Mouse (Mus musculus): ENCODE measurements around the gene Hsp90b1.
A peak's percentile ranks its signal among the peaks of the same experiment; 100 is the strongest.
"Not testable (repeated sequence)": the region's sequence is repeated elsewhere in the genome, so short reads cannot be mapped to it uniquely, and the experiment has no call there.

Hsp90b1 gene

GRCm38 (mm10) chr10:86705318-86705921 lies at the start of gene Hsp90b1, which contains the start of gene Ttc41:
Hsp90b1 (minus strand) TSS chr10:86705509.
Ttc41 (plus strand) TSS chr10:86705811.
- DNase-seq = peak; percentile 99

GRCm38 (mm10) chr10:86744306-86744705 lies 39.0 kb upstream of the Hsp90b1 start:
- no peak for DNase-seq

- DNase-seq = no peak
These were observed 37.6 kb upstream of the Hsp90b1 start for GRCm38 (mm10) chr10:86742918-86743317.

GRCm38 (mm10) chr10:86735036-86735435 lies 29.7 kb upstream of the Hsp90b1 start:
- no peak for DNase-seq

GRCm38 (mm10) chr10:86731500-86731863 lies 26.2 kb upstream of the Hsp90b1 start:
- DNase-seq = no peak

- DNase-seq = peak; percentile 75
These were observed 25.7 kb upstream of the Hsp90b1 start for GRCm38 (mm10) chr10:86730823-86731499.

- no peak for DNase-seq
These were observed 22.9 kb upstream of the Hsp90b1 start for GRCm38 (mm10) chr10:86728176-86728575.

GRCm38 (mm10) chr10:86727548-86727980 lies 22.3 kb upstream of the Hsp90b1 start:
- DNase-seq = no peak

- no peak for DNase-seq
These were observed 6.8 kb upstream of the Hsp90b1 start for GRCm38 (mm10) chr10:86712156-86712555.

- DNase-seq = no peak
These were observed 1.8 kb upstream of the Hsp90b1 start for GRCm38 (mm10) chr10:86707134-86707533.

- no peak for DNase-seq
These were observed 828 bp upstream of the Hsp90b1 start for GRCm38 (mm10) chr10:86705922-86706752.

- DNase-seq = no peak
These were observed 619 bp downstream of the Hsp90b1 start for GRCm38 (mm10) chr10:86704589-86705191.

GRCm38 (mm10) chr10:86704141-86704540 lies 1.2 kb downstream of the Hsp90b1 start:
- no peak for DNase-seq

GRCm38 (mm10) chr10:86703375-86703774 lies 1.9 kb downstream of the Hsp90b1 start:
- no peak for DNase-seq

- DNase-seq = no peak
These were observed 2.9 kb downstream of the Hsp90b1 start for GRCm38 (mm10) chr10:86702312-86702920.

- no peak for DNase-seq
These were observed 4.3 kb downstream of the Hsp90b1 start for GRCm38 (mm10) chr10:86700973-86701372.

GRCm38 (mm10) chr10:86700251-86700650 lies 5.1 kb downstream of the Hsp90b1 start:
- no peak for DNase-seq

GRCm38 (mm10) chr10:86686017-86686360 lies 19.3 kb downstream of the Hsp90b1 start:
- DNase-seq = not testable (repeated sequence)

- DNase-seq = peak; percentile 77
These were observed 19.9 kb downstream of the Hsp90b1 start for GRCm38 (mm10) chr10:86685179-86686016.

GRCm38 (mm10) chr10:86684797-86685178 lies 20.5 kb downstream of the Hsp90b1 start:
- not testable (repeated sequence) for DNase-seq

- DNase-seq = not testable (repeated sequence)
These were observed 34.8 kb downstream of the Hsp90b1 start for GRCm38 (mm10) chr10:86670550-86670949.
